Mouse (Mus musculus): ENCODE measurements at regions not wholly inside any gene's neighbourhood (a gene's known extent, or its start where the extent isn't known, plus 50 kb on each side); places are given as distances from the start of the nearest gene placed in this dataset.
"Not testable (repeated sequence)": the region's sequence is repeated elsewhere in the genome, so short reads cannot be mapped to it uniquely, and the experiment has no call there.

DNA sequence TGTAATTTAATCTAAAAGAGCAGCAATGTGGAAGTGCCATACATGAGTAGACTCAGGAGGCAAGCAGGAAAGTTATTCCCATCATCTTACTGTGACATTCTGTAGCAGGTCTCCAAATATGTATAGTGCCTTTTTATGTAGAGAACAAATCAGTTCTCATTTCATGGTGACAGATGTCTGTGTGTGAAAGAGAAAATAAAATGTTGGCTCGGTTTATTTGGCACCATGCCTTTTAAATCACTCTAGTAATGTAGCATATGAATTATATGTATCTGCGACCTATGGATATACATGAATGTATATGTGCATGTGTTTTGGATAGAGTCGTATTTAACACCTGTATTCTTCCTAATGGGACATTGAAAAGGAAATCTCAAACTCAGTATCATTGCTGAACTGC, 146.2 kb downstream of the Kcnrg start:
- TF ChIP-seq NANOG (IDR thresholded peaks at IDR 0.05; ENCODE audit: borderline replicate concordance, low read length): no peak
- no peak for TF ChIP-seq POU5F1 (IDR thresholded peaks at IDR 0.05; ENCODE audit: borderline replicate concordance, low read length)
- no peak for TF ChIP-seq CTCF (conservative IDR thresholded peaks at IDR 0.05; ENCODE audit: low read length)
- Histone ChIP-seq H3K36me3 (ENCODE audit: insufficient read depth, low read length) (no peaks in the 10 kb centered on the region), H3K9me3 (ENCODE audit: low read length) (no peaks in the 10 kb centered on the region), H3K27me3 (ENCODE audit: insufficient read depth, low read length) (no peaks in the 10 kb centered on the region), H3K4me3 (replicated peaks; ENCODE audit: low read length) (no peak overlapping the region), H3K4me1 (replicated peaks; ENCODE audit: low read depth, low read length) (peaks cover 25% of the 10 kb centered on the region)

- Histone ChIP-seq H3K4me1 (replicated peaks; ENCODE audit: low read depth, low read length) (peaks cover 29% of the 10 kb centered on the region), H3K4me3 (replicated peaks; ENCODE audit: low read length) (no peak overlapping the region), H3K9me3 (ENCODE audit: low read length) (no peaks in the 10 kb centered on the region), H3K27me3 (ENCODE audit: insufficient read depth, low read length) (no peaks in the 10 kb centered on the region), H3K36me3 (ENCODE audit: insufficient read depth, low read length) (no peaks in the 10 kb centered on the region)
- TF ChIP-seq POU5F1 (IDR thresholded peaks at IDR 0.05; ENCODE audit: borderline replicate concordance, low read length) (no peak), NANOG (IDR thresholded peaks at IDR 0.05; ENCODE audit: borderline replicate concordance, low read length) (no peak), CTCF (conservative IDR thresholded peaks at IDR 0.05; ENCODE audit: low read length) (no peak)
Observed at GRCm38 (mm10) chr14:61756651-61757050, 149.4 kb downstream of the Kcnrg start.

- H3K4me3 ChIP-seq (replicated peaks; ENCODE audit: low read length): no peak overlapping the region
- no peaks in the 10 kb centered on the region for H3K27me3 ChIP-seq (ENCODE audit: insufficient read depth, low read length)
- H3K36me3 ChIP-seq (ENCODE audit: insufficient read depth, low read length): no peaks in the 10 kb centered on the region
- peaks cover 29% of the 10 kb centered on the region for H3K4me1 ChIP-seq (replicated peaks; ENCODE audit: low read depth, low read length)
- no peak for TF ChIP-seq CTCF (conservative IDR thresholded peaks at IDR 0.05; ENCODE audit: low read length)
- no peak for TF ChIP-seq NANOG (IDR thresholded peaks at IDR 0.05; ENCODE audit: borderline replicate concordance, low read length)
- TF ChIP-seq POU5F1 (IDR thresholded peaks at IDR 0.05; ENCODE audit: borderline replicate concordance, low read length): no peak
- no peaks in the 10 kb centered on the region for H3K9me3 ChIP-seq (ENCODE audit: low read length)
Observed at GRCm38 (mm10) chr14:61757086-61757822, 150.0 kb downstream of the Kcnrg start.

- Histone ChIP-seq H3K4me1 (replicated peaks; ENCODE audit: low read depth, low read length) (peaks cover 29% of the 10 kb centered on the region), H3K9me3 (ENCODE audit: low read length) (no peaks in the 10 kb centered on the region), H3K36me3 (ENCODE audit: insufficient read depth, low read length) (no peaks in the 10 kb centered on the region), H3K4me3 (replicated peaks; ENCODE audit: low read length) (no peak overlapping the region), H3K27me3 (ENCODE audit: insufficient read depth, low read length) (no peaks in the 10 kb centered on the region)
- no peak for TF ChIP-seq NANOG (IDR thresholded peaks at IDR 0.05; ENCODE audit: borderline replicate concordance, low read length)
Observed at GRCm38 (mm10) chr14:61757823-61758175, 150.5 kb downstream of the Kcnrg start.

- no peaks in the 10 kb centered on the region for H3K27me3 ChIP-seq (ENCODE audit: insufficient read depth, low read length)
- H3K4me1 ChIP-seq (replicated peaks; ENCODE audit: low read depth, low read length): peaks cover 29% of the 10 kb centered on the region
- no peak overlapping the region for H3K4me3 ChIP-seq (replicated peaks; ENCODE audit: low read length)
- TF ChIP-seq POU5F1 (IDR thresholded peaks at IDR 0.05; ENCODE audit: borderline replicate concordance, low read length) (no peak), CTCF (conservative IDR thresholded peaks at IDR 0.05; ENCODE audit: low read length) (no peak), NANOG (IDR thresholded peaks at IDR 0.05; ENCODE audit: borderline replicate concordance, low read length) (no peak)
- no peaks in the 10 kb centered on the region for H3K9me3 ChIP-seq (ENCODE audit: low read length)
- no peaks in the 10 kb centered on the region for H3K36me3 ChIP-seq (ENCODE audit: insufficient read depth, low read length)
Observed at GRCm38 (mm10) chr14:61758586-61758985, 151.3 kb downstream of the Kcnrg start.

DNA sequence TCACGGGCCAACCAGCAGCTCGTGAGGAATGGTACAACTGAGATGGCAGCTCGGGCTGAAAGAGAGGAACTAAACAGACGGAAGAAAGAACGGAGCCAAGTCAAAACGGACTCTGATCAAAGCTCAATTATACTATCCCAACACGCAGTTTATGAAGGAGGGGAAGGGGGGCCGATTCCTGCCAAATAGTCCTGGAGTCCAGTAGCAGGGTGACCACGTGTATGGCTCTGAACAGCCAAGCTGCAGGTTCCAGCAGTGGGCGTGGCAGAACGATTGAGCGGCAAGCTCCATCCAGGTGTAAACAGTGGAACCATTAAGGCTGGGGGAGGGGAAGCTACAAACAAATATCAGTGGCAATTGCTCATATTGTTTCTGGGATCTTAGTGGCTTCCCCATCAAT, 152.9 kb downstream of the Kcnrg start:
- H3K4me3 ChIP-seq (replicated peaks; ENCODE audit: low read length); H3K27me3 ChIP-seq (ENCODE audit: insufficient read depth, low read length); H3K36me3 ChIP-seq (ENCODE audit: insufficient read depth, low read length); H3K9me3 ChIP-seq (ENCODE audit: low read length): not testable (repeated sequence)
- peaks cover 29% of the 10 kb centered on the region for H3K4me1 ChIP-seq (replicated peaks; ENCODE audit: low read depth, low read length)

GRCm38 (mm10) chr14:61762076-61762475, 154.8 kb downstream of the Kcnrg start:
- TF ChIP-seq CTCF (conservative IDR thresholded peaks at IDR 0.05; ENCODE audit: low read length): no peak
- TF ChIP-seq NANOG (IDR thresholded peaks at IDR 0.05; ENCODE audit: borderline replicate concordance, low read length): no peak
- TF ChIP-seq POU5F1 (IDR thresholded peaks at IDR 0.05; ENCODE audit: borderline replicate concordance, low read length): no peak
- H3K4me1 ChIP-seq (replicated peaks; ENCODE audit: low read depth, low read length): peaks cover 19% of the 10 kb centered on the region
- no peak overlapping the region for H3K4me3 ChIP-seq (replicated peaks; ENCODE audit: low read length)
- peaks cover 6% of the 10 kb centered on the region; the same call in 1 of the 2 replicates for H3K9me3 ChIP-seq (ENCODE audit: low read length)
- H3K36me3 ChIP-seq (ENCODE audit: insufficient read depth, low read length): no peaks in the 10 kb centered on the region
- H3K27me3 ChIP-seq (ENCODE audit: insufficient read depth, low read length): no peaks in the 10 kb centered on the region

GRCm38 (mm10) chr14:61769881-61770280, 162.6 kb downstream of the Kcnrg start:
- TF ChIP-seq POU5F1 (IDR thresholded peaks at IDR 0.05; ENCODE audit: borderline replicate concordance, low read length) (no peak), NANOG (IDR thresholded peaks at IDR 0.05; ENCODE audit: borderline replicate concordance, low read length) (no peak), CTCF (conservative IDR thresholded peaks at IDR 0.05; ENCODE audit: low read length) (no peak)
- Histone ChIP-seq H3K9me3 (ENCODE audit: low read length) (no peaks in the 10 kb centered on the region), H3K4me3 (replicated peaks; ENCODE audit: low read length) (no peak overlapping the region), H3K36me3 (ENCODE audit: insufficient read depth, low read length) (no peaks in the 10 kb centered on the region), H3K4me1 (replicated peaks; ENCODE audit: low read depth, low read length) (no peaks in the 10 kb centered on the region), H3K27me3 (ENCODE audit: insufficient read depth, low read length) (no peaks in the 10 kb centered on the region)

DNA sequence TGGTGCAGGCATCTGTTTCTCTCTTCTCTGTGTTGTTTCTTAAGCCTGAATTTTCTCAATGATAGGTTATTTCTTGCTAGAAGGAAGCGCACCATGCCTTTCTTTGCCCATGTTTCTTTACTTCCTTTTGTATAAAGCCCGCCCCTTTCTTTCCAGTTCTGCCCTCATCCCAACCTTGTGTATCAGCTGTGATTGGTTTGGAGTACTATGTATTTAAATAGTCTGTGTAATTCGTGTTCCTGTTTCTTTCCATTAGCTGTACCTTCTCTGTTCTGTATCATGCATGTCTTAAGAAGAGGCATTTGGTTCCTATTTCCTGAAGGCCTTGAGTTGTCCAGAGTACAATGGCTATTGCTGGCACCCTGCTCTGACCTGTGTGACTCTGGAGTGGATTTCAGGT, 166.9 kb downstream of the Kcnrg start:
- no peaks in the 10 kb centered on the region for H3K9me3 ChIP-seq (ENCODE audit: low read length)
- H3K4me3 ChIP-seq (replicated peaks; ENCODE audit: low read length): no peak overlapping the region
- TF ChIP-seq NANOG (IDR thresholded peaks at IDR 0.05; ENCODE audit: borderline replicate concordance, low read length) (no peak), POU5F1 (IDR thresholded peaks at IDR 0.05; ENCODE audit: borderline replicate concordance, low read length) (no peak), CTCF (conservative IDR thresholded peaks at IDR 0.05; ENCODE audit: low read length) (no peak)
- no peaks in the 10 kb centered on the region for H3K27me3 ChIP-seq (ENCODE audit: insufficient read depth, low read length)
- H3K4me1 ChIP-seq (replicated peaks; ENCODE audit: low read depth, low read length): no peaks in the 10 kb centered on the region
- no peaks in the 10 kb centered on the region for H3K36me3 ChIP-seq (ENCODE audit: insufficient read depth, low read length)
